Mouse (Mus musculus): ENCODE results near the gene Ggta1.

DNA sequence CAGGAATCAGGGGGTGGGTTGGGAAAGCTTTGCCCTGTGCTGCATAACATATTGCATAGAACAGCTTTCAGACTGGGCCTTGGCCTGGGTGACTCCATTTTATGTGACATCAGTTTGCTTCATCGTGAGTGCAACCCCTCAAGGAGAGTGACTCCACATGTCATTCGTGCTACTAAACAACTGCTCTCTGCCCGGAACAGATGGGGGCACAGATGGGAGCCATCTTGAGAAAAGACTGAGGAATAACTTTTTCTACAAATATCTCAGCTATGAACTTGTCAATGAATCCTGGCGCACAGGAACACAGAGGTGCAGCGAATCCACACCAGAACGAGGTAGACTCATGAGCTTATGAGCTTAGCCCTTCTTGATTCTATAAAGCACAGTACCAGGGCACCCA, 14.3 kb upstream of the Ggta1 start:
- TF ChIP-seq GATA1 (IDR thresholded peaks at IDR 0.05; ENCODE audit: borderline replicate concordance, low read length) (no peak), FLI1 (IDR thresholded peaks at IDR 0.05; ENCODE audit: low read length) (no peak)

Data from megakaryocyte, embryonic 14.5 days (primary cell).